Mouse (Mus musculus) embryonic fibroblast, embryonic 13.5 days (primary cell): Measurements from ENCODE around the gene Tpx2.

Experiments used
- CTCF ChIP-seq: IDR thresholded peaks from 2 replicates; pipeline ENCODE4 v1.5.1; 2011; ENCODE audit warnings: mild to moderate bottlenecking, control low read depth, low read length, moderate library complexity, borderline replicate concordance; ENCODE audit not compliant: insufficient read depth
- POLR2A ChIP-seq: IDR thresholded peaks from 2 replicates; pipeline ENCODE4 v1.6.1; 2011; ENCODE audit warnings: low read depth, mild to moderate bottlenecking, control low read depth, low read length, moderate library complexity

DNA sequence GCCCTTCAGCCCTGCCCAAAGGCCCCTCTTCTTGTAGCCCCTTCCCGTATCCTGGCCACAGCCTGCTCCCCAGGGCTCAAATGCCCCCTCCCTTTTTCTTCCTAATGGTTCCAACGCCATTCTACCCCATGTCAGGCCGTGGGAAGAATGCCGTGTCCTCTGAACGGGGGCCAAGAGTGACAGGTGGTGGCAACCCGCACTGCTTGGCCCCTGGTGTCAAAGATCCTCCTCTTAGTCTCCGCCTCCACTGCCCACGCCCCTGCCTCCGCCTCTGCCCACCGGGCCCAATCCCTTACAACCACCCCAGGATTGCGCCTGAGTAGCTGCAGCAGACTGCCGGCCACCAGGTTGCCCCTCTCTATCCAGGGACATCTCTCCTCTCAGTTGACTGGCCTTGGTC, 63.3 kb downstream of the Tpx2 start, which contains the start of gene Mylk2:
- no peak for TF ChIP-seq CTCF
- no peak for TF ChIP-seq POLR2A
